Mouse (Mus musculus): ENCODE results near the gene Cavin1. TPM values are rescaled to one million over a fixed set of nuclear protein-coding genes. Genes with fewer than 3 reads are reported as not detected.

Cavin1 gene
- polyA plus RNA-seq, 1 experiment from 2014 or later: 28.9 TPM

GRCm38 (mm10) chr11:100946862-100947261 lies 23.8 kb downstream of the Cavin1 start:
- Histone ChIP-seq H3K4me3 (no peak overlapping the region), H3K36me3 (no peaks in the 10 kb centered on the region), H3K27me3 (replicated peaks) (no peaks in the 10 kb centered on the region), H3K9me3 (replicated peaks) (peaks cover 6% of the 10 kb centered on the region; the same call in 1 of the 2 replicates), H3K9ac (no peak overlapping the region), H3K4me1 (peaks cover 10% of the 10 kb centered on the region), H3K4me2 (no peak overlapping the region), H3K27ac (no peak overlapping the region)
- 46% methylated on average over 4 of the region's 4 CpGs for WGBS (ENCODE audit: insufficient replicate concordance)
- ATAC-seq: no peak

- Histone ChIP-seq H3K9ac (no peak overlapping the region), H3K36me3 (no peaks in the 10 kb centered on the region), H3K4me2 (no peak overlapping the region), H3K9me3 (replicated peaks) (peaks cover 6% of the 10 kb centered on the region; the same call in 1 of the 2 replicates), H3K4me1 (peaks cover 22% of the 10 kb centered on the region), H3K4me3 (no peak overlapping the region), H3K27me3 (replicated peaks) (no peaks in the 10 kb centered on the region), H3K27ac (no peak overlapping the region)
- WGBS (ENCODE audit: insufficient replicate concordance): 76% methylated on average over 1 of the region's 1 CpGs
- no peak for ATAC-seq
Observed at GRCm38 (mm10) chr11:100942388-100942787, 28.3 kb downstream of the Cavin1 start.

GRCm38 (mm10) chr11:100939512-100940151 lies 31.1 kb downstream of the Cavin1 start, which contains the start of gene Stat3:
TSS of gene Stat3 (minus strand) at chr11:100939540.
- WGBS (ENCODE audit: insufficient replicate concordance): 1% methylated on average over 29 of the region's 29 CpGs
- H3K27me3 ChIP-seq (replicated peaks): no peaks in the 10 kb centered on the region
- peaks cover 49% of the 10 kb centered on the region for H3K4me1 ChIP-seq

GRCm38 (mm10) chr11:100938711-100939511 lies 31.8 kb downstream of the Cavin1 start:
- peak overlapping the region; percentile 97 for H3K9ac ChIP-seq
- ATAC-seq: no peak
- peak overlapping the region; percentile 92 for H3K27ac ChIP-seq
- peak overlapping the region; percentile 97 for H3K4me3 ChIP-seq
- peak overlapping the region; percentile 97 for H3K4me2 ChIP-seq
- H3K27me3 ChIP-seq (replicated peaks): no peaks in the 10 kb centered on the region
- WGBS (ENCODE audit: insufficient replicate concordance): under 1% methylated on average over 48 of the region's 48 CpGs
- H3K4me1 ChIP-seq: peaks cover 56% of the 10 kb centered on the region
- H3K36me3 ChIP-seq: no peaks in the 10 kb centered on the region
- H3K9me3 ChIP-seq (replicated peaks): no peaks in the 10 kb centered on the region

More at GRCm38 (mm10) chr11:100939512-100940151, 31.1 kb downstream of the Cavin1 start, which contains the start of gene Stat3:
- H3K36me3 ChIP-seq: no peaks in the 10 kb centered on the region
- peak; percentile 98 for ATAC-seq
- peak within 1 kb of the TSS; percentile 97 for H3K9ac ChIP-seq
- peak within 1 kb of the TSS; percentile 97 for H3K4me3 ChIP-seq
- peak within 1 kb of the TSS; percentile 92 for H3K27ac ChIP-seq
- no peaks in the 10 kb centered on the region for H3K9me3 ChIP-seq (replicated peaks)
- peak within 1 kb of the TSS; percentile 97 for H3K4me2 ChIP-seq

GRCm38 (mm10) chr11:100938112-100938511 lies 32.6 kb downstream of the Cavin1 start:
- WGBS (ENCODE audit: insufficient replicate concordance): 14% methylated on average over 5 of the region's 5 CpGs
- ATAC-seq: no peak
- peak overlapping the region; percentile 97 for H3K9ac ChIP-seq
- peak overlapping the region; percentile 92 for H3K27ac ChIP-seq
- peak overlapping the region; percentile 97 for H3K4me3 ChIP-seq
- no peaks in the 10 kb centered on the region for H3K27me3 ChIP-seq (replicated peaks)
- no peaks in the 10 kb centered on the region for H3K9me3 ChIP-seq (replicated peaks)
- H3K4me1 ChIP-seq: peaks cover 63% of the 10 kb centered on the region
- H3K36me3 ChIP-seq: no peaks in the 10 kb centered on the region
- peak overlapping the region; percentile 97 for H3K4me2 ChIP-seq

- H3K9ac ChIP-seq: peak overlapping the region; percentile 49
- H3K4me3 ChIP-seq: peak overlapping the region; percentile 97
- no peaks in the 10 kb centered on the region for H3K27me3 ChIP-seq (replicated peaks)
- WGBS (ENCODE audit: insufficient replicate concordance): 13% methylated on average over 4 of the region's 4 CpGs
- H3K27ac ChIP-seq: peak overlapping the region; percentile 67
- peaks cover 68% of the 10 kb centered on the region for H3K4me1 ChIP-seq
- H3K4me2 ChIP-seq: peak overlapping the region; percentile 97
- H3K36me3 ChIP-seq: peaks cover 6% of the 10 kb centered on the region
- H3K9me3 ChIP-seq (replicated peaks): no peaks in the 10 kb centered on the region
- no peak for ATAC-seq
Observed at GRCm38 (mm10) chr11:100937295-100937694, 33.4 kb downstream of the Cavin1 start.

GRCm38 (mm10) chr11:100935373-100936355 lies 35.0 kb downstream of the Cavin1 start:
- ATAC-seq: no peak
- Histone ChIP-seq H3K27me3 (replicated peaks) (no peaks in the 10 kb centered on the region), H3K9me3 (replicated peaks) (no peaks in the 10 kb centered on the region)

GRCm38 (mm10) chr11:100931254-100931921 lies 39.3 kb downstream of the Cavin1 start:
- H3K27me3 ChIP-seq (replicated peaks): no peaks in the 10 kb centered on the region
- peak overlapping the region; percentile 58 for H3K9ac ChIP-seq
- 59% methylated on average over 12 of the region's 12 CpGs for WGBS (ENCODE audit: insufficient replicate concordance)
- H3K9me3 ChIP-seq (replicated peaks): no peaks in the 10 kb centered on the region
- ATAC-seq: peak; percentile 30; the same call in 1 of the 2 replicates
- peaks cover 68% of the 10 kb centered on the region for H3K4me1 ChIP-seq
- H3K36me3 ChIP-seq: peaks cover 16% of the 10 kb centered on the region
- peak overlapping the region; percentile 66 for H3K4me2 ChIP-seq
- peak overlapping the region; percentile 61 for H3K27ac ChIP-seq
- peak overlapping the region; percentile 49 for H3K4me3 ChIP-seq

More at GRCm38 (mm10) chr11:100935373-100936355, 35.0 kb downstream of the Cavin1 start:
- WGBS (ENCODE audit: insufficient replicate concordance): 81% methylated on average over 8 of the region's 8 CpGs
- Histone ChIP-seq H3K4me2 (no peak overlapping the region), H3K36me3 (peaks cover 12% of the 10 kb centered on the region), H3K9ac (no peak overlapping the region), H3K27ac (no peak overlapping the region), H3K4me1 (peaks cover 84% of the 10 kb centered on the region), H3K4me3 (no peak overlapping the region)

- Histone ChIP-seq H3K4me1 (peaks cover 61% of the 10 kb centered on the region), H3K4me2 (peak overlapping the region; percentile 66; the same call in 1 of the 2 replicates), H3K4me3 (no peak overlapping the region), H3K27ac (no peak overlapping the region), H3K9me3 (replicated peaks) (no peaks in the 10 kb centered on the region), H3K36me3 (peaks cover 16% of the 10 kb centered on the region), H3K9ac (no peak overlapping the region), H3K27me3 (replicated peaks) (no peaks in the 10 kb centered on the region)
- 79% methylated on average over 7 of the region's 7 CpGs for WGBS (ENCODE audit: insufficient replicate concordance)
- no peak for ATAC-seq
Observed at GRCm38 (mm10) chr11:100930611-100931010, 40.1 kb downstream of the Cavin1 start.

- Histone ChIP-seq H3K9me3 (replicated peaks) (no peaks in the 10 kb centered on the region), H3K9ac (no peak overlapping the region), H3K27me3 (replicated peaks) (no peaks in the 10 kb centered on the region), H3K27ac (no peak overlapping the region), H3K36me3 (peaks cover 21% of the 10 kb centered on the region), H3K4me3 (no peak overlapping the region), H3K4me2 (no peak overlapping the region), H3K4me1 (peaks cover 64% of the 10 kb centered on the region)
- ATAC-seq: no peak
- 72% methylated on average over 3 of the region's 3 CpGs for WGBS (ENCODE audit: insufficient replicate concordance)
Observed at GRCm38 (mm10) chr11:100927386-100927785, 43.3 kb downstream of the Cavin1 start.
